Mouse (Mus musculus): ENCODE measurements around the gene Ptpn23. TPM values are rescaled to one million over a fixed set of nuclear protein-coding genes. Genes with fewer than 3 reads are reported as not detected.
"Not testable (repeated sequence)": the region's sequence is repeated elsewhere in the genome, so short reads cannot be mapped to it uniquely, and the experiment has no call there.

The Ptpn23 gene
- polyA plus RNA-seq, 1 experiment from 2014 or later, result 18.3 TPM

DNA sequence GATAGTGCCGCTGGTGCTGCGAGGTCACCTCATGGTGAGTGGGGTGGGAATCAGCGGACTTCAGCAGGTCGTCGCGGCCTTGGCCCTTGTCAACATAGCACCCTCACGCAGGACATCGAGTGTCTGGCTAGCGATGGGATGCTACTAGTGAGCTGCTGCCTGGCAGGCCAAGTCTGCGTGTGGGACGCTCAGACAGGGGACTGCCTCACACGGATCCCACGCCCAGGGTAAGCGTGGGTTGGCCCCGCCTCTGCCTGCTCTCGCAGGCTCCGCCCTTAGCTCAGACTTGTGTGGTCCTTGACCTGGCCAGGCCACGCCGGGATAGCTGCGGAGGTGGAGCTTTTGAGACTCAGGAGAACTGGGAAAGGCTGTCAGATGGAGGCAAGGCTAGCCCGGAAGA, 27.4 kb downstream of the Ptpn23 start:
- 39% methylated on average over 21 of the region's 21 CpGs for WGBS
- Histone ChIP-seq H3K9ac (replicated peaks) (no peak overlapping the region; the same call in 1 of the 2 replicates), H3K9me3 (no peaks in the 10 kb centered on the region), H3K4me1 (replicated peaks) (0 out of 2 replicates have a peak, but pooled peaks cover 5% of the 10 kb centered on the region), H3K4me2 (peak overlapping the region; percentile 34), H3K27ac (no peak overlapping the region), H3K36me3 (peaks cover 96% of the 10 kb centered on the region), H3K4me3 (replicated peaks) (no peak overlapping the region), H3K27me3 (no peaks in the 10 kb centered on the region)
- ATAC-seq (ENCODE audit: insufficient number of reproducible peaks, insufficient read depth, low FRiP score, low TSS enrichment, low read depth), result no peak

DNA sequence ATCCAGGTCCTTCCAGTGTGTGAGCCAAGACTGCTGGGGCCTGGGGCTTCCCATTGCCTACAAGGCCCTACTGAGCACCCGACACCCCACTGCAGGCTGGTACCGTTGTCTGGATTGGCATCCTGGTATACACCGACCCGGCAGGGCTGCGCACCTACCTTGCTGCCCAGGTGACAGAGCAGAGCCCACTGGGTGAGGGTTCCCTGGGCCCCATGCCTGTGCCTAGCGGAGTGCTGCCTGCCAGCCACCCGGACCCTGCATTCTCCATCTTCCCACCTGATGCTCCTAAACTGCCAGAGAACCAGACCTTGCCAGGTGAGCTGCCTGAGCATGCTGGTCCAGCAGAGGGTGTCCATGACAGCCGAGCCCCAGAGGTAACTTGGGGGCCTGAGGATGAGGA, 28.7 kb downstream of the Ptpn23 start:
- 93% methylated on average over 8 of the region's 8 CpGs for WGBS
- H3K36me3 ChIP-seq, result peaks cover 92% of the 10 kb centered on the region

DNA sequence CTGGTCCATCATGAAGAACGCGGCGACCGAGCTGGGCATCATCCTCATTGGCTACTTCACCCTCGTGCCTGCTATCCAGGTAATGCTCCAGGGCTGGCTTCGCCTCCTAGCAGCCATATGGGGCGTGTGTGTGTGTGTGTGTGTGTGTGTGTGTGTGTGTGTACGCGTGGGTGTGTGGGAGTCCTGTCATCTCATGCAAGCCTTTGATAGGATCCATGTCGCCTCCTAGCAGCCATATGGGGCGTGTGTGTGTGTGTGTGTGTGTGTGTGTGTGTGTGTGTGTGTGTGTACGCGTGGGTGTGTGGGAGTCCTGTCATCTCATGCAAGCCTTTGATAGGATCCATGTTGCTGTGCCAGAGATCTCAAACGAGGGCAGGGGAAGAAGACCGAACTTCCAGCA, 30.4 kb downstream of the Ptpn23 start:
- not testable (repeated sequence) for H3K27ac ChIP-seq; H3K4me3 ChIP-seq (replicated peaks); H3K4me2 ChIP-seq; H3K27me3 ChIP-seq; H3K9me3 ChIP-seq; H3K9ac ChIP-seq (replicated peaks); H3K4me1 ChIP-seq (replicated peaks); ATAC-seq (ENCODE audit: insufficient number of reproducible peaks, insufficient read depth, low FRiP score, low TSS enrichment, low read depth)
- H3K36me3 ChIP-seq, result peaks cover 92% of the 10 kb centered on the region
- WGBS, result 90% methylated on average over 13 of the region's 15 CpGs

More for the DNA sequence above, 28.7 kb downstream of the Ptpn23 start:
- Histone ChIP-seq H3K27me3 (no peaks in the 10 kb centered on the region), H3K4me1 (replicated peaks) (0 out of 2 replicates have a peak, but pooled peaks cover 5% of the 10 kb centered on the region), H3K9me3 (no peaks in the 10 kb centered on the region), H3K9ac (replicated peaks) (no peak overlapping the region), H3K4me2 (no peak overlapping the region), H3K4me3 (replicated peaks) (no peak overlapping the region), H3K27ac (no peak overlapping the region)
- no peak for ATAC-seq (ENCODE audit: insufficient number of reproducible peaks, insufficient read depth, low FRiP score, low TSS enrichment, low read depth)

- Histone ChIP-seq H3K27ac (no peak overlapping the region), H3K4me3 (replicated peaks) (no peak overlapping the region), H3K9me3 (no peaks in the 10 kb centered on the region), H3K4me2 (no peak overlapping the region), H3K4me1 (replicated peaks) (0 out of 2 replicates have a peak, but pooled peaks cover 3% of the 10 kb centered on the region), H3K27me3 (no peaks in the 10 kb centered on the region), H3K36me3 (peaks cover 83% of the 10 kb centered on the region), H3K9ac (replicated peaks) (no peak overlapping the region)
- 89% methylated on average over 3 of the region's 3 CpGs for WGBS
- ATAC-seq (ENCODE audit: insufficient number of reproducible peaks, insufficient read depth, low FRiP score, low TSS enrichment, low read depth), result no peak
These were observed 32.3 kb downstream of the Ptpn23 start for GRCm38 (mm10) chr9:110375668-110376067.

DNA sequence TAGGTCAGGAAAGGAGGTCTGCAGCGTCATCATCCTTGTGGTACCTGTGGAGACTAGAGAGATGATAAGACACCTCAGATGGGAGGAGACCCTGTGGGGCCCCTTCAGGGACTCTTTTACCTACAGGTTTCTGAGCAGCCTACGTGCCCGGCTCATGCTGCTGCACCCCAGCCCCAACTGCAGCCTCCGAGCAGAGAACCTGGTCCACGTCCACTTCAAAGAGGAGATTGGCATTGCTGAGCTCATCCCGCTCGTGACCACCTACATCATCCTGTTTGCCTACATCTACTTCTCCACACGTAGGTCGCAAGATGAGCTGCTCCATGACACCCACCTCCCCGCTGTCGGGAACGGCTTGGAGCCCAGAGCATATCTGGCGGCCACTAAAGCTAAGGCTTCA, 34.1 kb downstream of the Ptpn23 start:
- H3K36me3 ChIP-seq, result peaks cover 70% of the 10 kb centered on the region
- WGBS, result 93% methylated on average over 13 of the region's 13 CpGs

DNA sequence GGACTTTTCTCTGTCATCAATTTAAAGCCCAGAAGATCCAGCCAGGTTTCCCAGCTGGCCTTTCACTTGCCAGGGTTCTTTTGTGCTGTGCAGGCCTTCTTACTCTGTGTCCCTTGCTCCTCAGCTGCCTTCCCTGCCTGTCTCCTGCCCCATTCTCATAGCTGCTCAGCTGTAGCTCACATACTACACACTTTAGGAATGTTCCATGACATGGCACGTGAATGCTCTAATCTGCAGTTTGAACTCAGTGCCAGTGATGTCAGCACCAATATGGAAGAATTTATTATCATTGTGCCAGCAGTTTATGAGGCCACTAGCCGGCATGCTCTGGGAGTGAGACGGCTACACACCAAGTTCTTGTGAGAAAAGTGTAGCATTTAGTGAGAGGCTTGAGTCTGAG, 38.2 kb downstream of the Ptpn23 start:
- H3K4me2 ChIP-seq, result no peak overlapping the region
- peaks cover 44% of the 10 kb centered on the region for H3K36me3 ChIP-seq
- no peak for ATAC-seq (ENCODE audit: insufficient number of reproducible peaks, insufficient read depth, low FRiP score, low TSS enrichment, low read depth)
- H3K9me3 ChIP-seq, result no peaks in the 10 kb centered on the region
- H3K9ac ChIP-seq (replicated peaks), result no peak overlapping the region
- H3K4me3 ChIP-seq (replicated peaks), result no peak overlapping the region
- no peaks in the 10 kb centered on the region for H3K4me1 ChIP-seq (replicated peaks)
- 76% methylated on average over 3 of the region's 3 CpGs for WGBS
- H3K27ac ChIP-seq, result no peak overlapping the region
- no peaks in the 10 kb centered on the region for H3K27me3 ChIP-seq

More for the DNA sequence above, 34.1 kb downstream of the Ptpn23 start:
- Histone ChIP-seq H3K9me3 (no peaks in the 10 kb centered on the region), H3K9ac (replicated peaks) (no peak overlapping the region), H3K27me3 (no peaks in the 10 kb centered on the region), H3K4me2 (no peak overlapping the region), H3K27ac (no peak overlapping the region), H3K4me3 (replicated peaks) (no peak overlapping the region), H3K4me1 (replicated peaks) (no peaks in the 10 kb centered on the region)
- ATAC-seq (ENCODE audit: insufficient number of reproducible peaks, insufficient read depth, low FRiP score, low TSS enrichment, low read depth), result no peak

- no peak overlapping the region for H3K4me3 ChIP-seq (replicated peaks)
- no peak overlapping the region for H3K9ac ChIP-seq (replicated peaks)
- H3K9me3 ChIP-seq, result no peaks in the 10 kb centered on the region
- no peak overlapping the region for H3K27ac ChIP-seq
- H3K36me3 ChIP-seq, result peaks cover 39% of the 10 kb centered on the region
- no peaks in the 10 kb centered on the region for H3K27me3 ChIP-seq
- ATAC-seq (ENCODE audit: insufficient number of reproducible peaks, insufficient read depth, low FRiP score, low TSS enrichment, low read depth), result no peak
- no peaks in the 10 kb centered on the region for H3K4me1 ChIP-seq (replicated peaks)
- no peak overlapping the region for H3K4me2 ChIP-seq
- 82% methylated on average over 5 of the region's 5 CpGs for WGBS
These were observed 41.3 kb downstream of the Ptpn23 start for GRCm38 (mm10) chr9:110366746-110367145.

GRCm38 (mm10) chr9:110362337-110362736, 45.7 kb downstream of the Ptpn23 start:
- Histone ChIP-seq H3K36me3 (peaks cover 35% of the 10 kb centered on the region), H3K4me1 (replicated peaks) (no peaks in the 10 kb centered on the region), H3K9ac (replicated peaks) (no peak overlapping the region), H3K4me2 (no peak overlapping the region), H3K27me3 (no peaks in the 10 kb centered on the region), H3K27ac (no peak overlapping the region), H3K4me3 (replicated peaks) (no peak overlapping the region), H3K9me3 (no peaks in the 10 kb centered on the region)
- 82% methylated on average over 10 of the region's 10 CpGs for WGBS
- ATAC-seq (ENCODE audit: insufficient number of reproducible peaks, insufficient read depth, low FRiP score, low TSS enrichment, low read depth), result no peak

DNA sequence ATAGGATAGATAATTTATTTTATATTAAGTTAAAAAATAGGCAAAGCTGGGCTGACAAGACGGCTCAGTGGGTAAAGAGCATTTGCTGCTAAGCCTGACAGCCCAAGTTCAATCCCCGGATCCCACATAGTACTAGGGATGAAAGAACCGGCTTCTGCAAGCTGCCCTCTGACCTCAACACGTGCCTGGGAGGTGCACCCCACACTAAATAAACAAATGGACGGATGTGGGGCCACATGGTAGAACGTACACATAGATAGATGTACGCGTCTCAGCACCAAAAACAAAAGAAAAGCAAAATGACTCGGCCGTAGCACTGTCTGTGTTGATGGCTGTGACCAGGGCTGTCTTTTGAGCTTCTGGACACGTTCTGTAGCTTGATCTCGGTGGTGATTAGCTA, 46.7 kb downstream of the Ptpn23 start:
- 85% methylated on average over 12 of the region's 12 CpGs for WGBS
- no peaks in the 10 kb centered on the region for H3K27me3 ChIP-seq
- H3K9me3 ChIP-seq, result no peaks in the 10 kb centered on the region

DNA sequence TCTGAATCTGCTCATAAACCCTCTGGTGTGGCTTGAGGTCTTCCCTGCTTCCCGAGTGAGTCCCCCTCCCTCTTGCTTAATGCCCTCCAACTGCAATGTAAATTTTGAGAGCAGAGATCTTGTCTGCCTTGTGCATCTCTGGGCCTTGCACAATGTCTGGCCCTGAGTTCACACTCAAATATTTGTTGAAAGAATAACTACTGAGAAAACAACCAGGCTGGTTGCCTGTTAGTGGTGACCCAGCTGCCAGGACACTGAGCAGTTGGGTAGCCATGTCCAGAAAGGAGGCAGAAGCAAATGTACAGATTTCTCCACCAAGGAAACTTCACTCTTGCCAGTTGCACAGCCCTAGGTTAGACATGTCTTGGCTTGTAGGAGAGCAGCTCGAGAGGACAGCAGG, 49.7 kb downstream of the Ptpn23 start:
- no peak overlapping the region for H3K27ac ChIP-seq
- no peaks in the 10 kb centered on the region for H3K9me3 ChIP-seq
- H3K9ac ChIP-seq (replicated peaks), result no peak overlapping the region
- H3K4me1 ChIP-seq (replicated peaks), result no peaks in the 10 kb centered on the region
- peaks cover 37% of the 10 kb centered on the region for H3K36me3 ChIP-seq
- no peak overlapping the region for H3K4me2 ChIP-seq
- H3K27me3 ChIP-seq, result no peaks in the 10 kb centered on the region
- 74% methylated on average over 2 of the region's 2 CpGs for WGBS
- no peak overlapping the region for H3K4me3 ChIP-seq (replicated peaks)
- ATAC-seq (ENCODE audit: insufficient number of reproducible peaks, insufficient read depth, low FRiP score, low TSS enrichment, low read depth), result no peak

More for the DNA sequence above, 46.7 kb downstream of the Ptpn23 start:
- Histone ChIP-seq H3K4me3 (replicated peaks) (no peak overlapping the region), H3K4me2 (no peak overlapping the region), H3K27ac (no peak overlapping the region), H3K36me3 (peaks cover 37% of the 10 kb centered on the region), H3K4me1 (replicated peaks) (no peaks in the 10 kb centered on the region), H3K9ac (replicated peaks) (no peak overlapping the region)
- no peak for ATAC-seq (ENCODE audit: insufficient number of reproducible peaks, insufficient read depth, low FRiP score, low TSS enrichment, low read depth)

GRCm38 (mm10) chr9:110351932-110352632, 55.9 kb downstream of the Ptpn23 start:
- ATAC-seq (ENCODE audit: insufficient number of reproducible peaks, insufficient read depth, low FRiP score, low TSS enrichment, low read depth), result no peak
- Histone ChIP-seq H3K4me3 (replicated peaks) (no peak overlapping the region), H3K4me1 (replicated peaks) (no peaks in the 10 kb centered on the region), H3K9me3 (no peaks in the 10 kb centered on the region), H3K9ac (replicated peaks) (no peak overlapping the region), H3K27me3 (no peaks in the 10 kb centered on the region), H3K27ac (no peak overlapping the region), H3K36me3 (peaks cover 22% of the 10 kb centered on the region; the same call in 1 of the 2 replicates), H3K4me2 (no peak overlapping the region)
- 89% methylated on average over 8 of the region's 8 CpGs for WGBS

DNA sequence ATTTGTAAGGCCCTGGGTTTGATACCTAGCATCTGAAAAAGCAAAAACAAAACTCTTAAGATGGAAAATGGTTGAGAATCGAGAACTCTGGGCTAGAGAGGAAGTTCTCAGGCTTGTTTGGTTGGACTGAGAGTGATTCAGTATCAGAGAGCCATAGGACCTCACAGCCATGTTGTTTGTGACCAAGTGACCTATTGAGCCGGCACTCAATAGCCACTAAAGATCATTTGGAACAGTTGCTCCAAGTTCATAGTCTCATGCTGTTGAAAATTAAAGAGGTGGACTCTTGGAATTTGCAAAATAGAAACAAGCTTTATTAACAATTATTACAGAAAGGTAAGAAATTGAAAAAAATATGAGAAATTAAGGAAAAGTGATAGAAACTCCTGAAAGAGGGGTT, 56.7 kb downstream of the Ptpn23 start:
- WGBS, result 87% methylated on average over 2 of the region's 2 CpGs
- H3K9me3 ChIP-seq, result no peaks in the 10 kb centered on the region
- ATAC-seq (ENCODE audit: insufficient number of reproducible peaks, insufficient read depth, low FRiP score, low TSS enrichment, low read depth), result no peak
- H3K27me3 ChIP-seq, result no peaks in the 10 kb centered on the region
- no peak overlapping the region for H3K4me3 ChIP-seq (replicated peaks)
- peaks cover 20% of the 10 kb centered on the region; the same call in 1 of the 2 replicates for H3K36me3 ChIP-seq
- no peak overlapping the region for H3K4me2 ChIP-seq
- no peaks in the 10 kb centered on the region for H3K4me1 ChIP-seq (replicated peaks)
- no peak overlapping the region for H3K27ac ChIP-seq
- no peak overlapping the region for H3K9ac ChIP-seq (replicated peaks)

All from limb, embryonic 12.5 days (tissue).